8 mouse cellular contexts compared by ENCODE assay signal in genomic region chr8:111079861-111080271, GRCm38 (mm10). TPM values are rescaled to one million over a fixed set of nuclear protein-coding genes. Genes with fewer than 3 reads are reported as not detected.
DNase-seq lines count a peak whose midpoint lies in the region; ATAC-seq and TF ChIP-seq lines count a peak whose summit lies in the region.

No protein-coding gene starts in this region.

- H3K4me2 ChIP-seq in liver, embryonic 14.5 days (ENCODE audit: low read depth) = no peak overlapping the region
- H3K4me2 ChIP-seq in liver, embryonic 11.5 days = no peak overlapping the region
- no peak overlapping the region for H3K4me2 ChIP-seq in intestine, postnatal 0 days (replicated peaks; ENCODE audit: low read depth)

- H3K4me3 ChIP-seq in liver, embryonic 14.5 days (ENCODE audit: insufficient read depth in 1 of 2, low read depth in 2 of 2, low read length in 2 of 2) = no peak overlapping the region
- no peak overlapping the region for H3K4me3 ChIP-seq in liver, embryonic 11.5 days (ENCODE audit: low read depth, low read length)
- H3K4me3 ChIP-seq in intestine, postnatal 0 days (ENCODE audit: low read depth, low read length) = no peak overlapping the region

- no peak for ATAC-seq in liver, embryonic 14.5 days (ENCODE audit: insufficient read depth)
- ATAC-seq in liver, embryonic 11.5 days (replicated peaks; ENCODE audit: low FRiP score) = no peak
- no peak for ATAC-seq in intestine, postnatal 0 days

- H3K9ac ChIP-seq in liver, embryonic 14.5 days (replicated peaks) = no peak overlapping the region
- H3K9ac ChIP-seq in liver, embryonic 11.5 days (ENCODE audit: low read depth, low read length) = no peak overlapping the region
- no peak overlapping the region for H3K9ac ChIP-seq in intestine, postnatal 0 days (ENCODE audit: low read depth, low read length)

- WGBS in liver, embryonic 14.5 days (ENCODE audit: insufficient replicate concordance) = 39% methylated on average over 6 of the region's 6 CpGs
- 42% methylated on average over 6 of the region's 6 CpGs for WGBS in liver, embryonic 11.5 days
- 22% methylated on average over 6 of the region's 6 CpGs for WGBS in intestine, postnatal 0 days

- no peaks in the 10 kb centered on the region for H3K27me3 ChIP-seq in liver, embryonic 14.5 days (ENCODE audit: control insufficient read depth, insufficient read depth, low read length)
- 0 out of 2 replicates have a peak, but pooled peaks cover 2% of the 10 kb centered on the region for H3K27me3 ChIP-seq in liver, embryonic 11.5 days (replicated peaks; ENCODE audit: control insufficient read depth, insufficient read depth, low read length)
- H3K27me3 ChIP-seq in intestine, postnatal 0 days (replicated peaks; ENCODE audit: control insufficient read depth, insufficient read depth, low read length) = no peaks in the 10 kb centered on the region

- peak; percentile 49; the same call in 1 of the 2 replicates for TF ChIP-seq CTCF in liver, embryonic 14.5 days (IDR thresholded peaks at IDR 0.05; ENCODE audit: low read depth)
- peak; percentile 79 for TF ChIP-seq CTCF in intestine, postnatal 0 days (IDR thresholded peaks at IDR 0.05; ENCODE audit: low read depth)

- TF ChIP-seq EP300 in liver, embryonic 14.5 days (IDR thresholded peaks at IDR 0.05; ENCODE audit: low read depth) = no peak

- H3K27ac ChIP-seq in liver, embryonic 14.5 days = no peak overlapping the region
- H3K27ac ChIP-seq in liver, embryonic 11.5 days (ENCODE audit: low read depth, low read length) = no peak overlapping the region
- H3K27ac ChIP-seq in intestine, postnatal 0 days (ENCODE audit: low read depth, low read length) = no peak overlapping the region

- intact Hi-C loops in left cerebral cortex, postnatal 14 days (cut with DNase I) = no loop called here

- no peak for DNase-seq in liver, embryonic 14.5 days (ENCODE audit: low read depth in 3 of 3, low spot score in 3 of 3)
- no peak for DNase-seq in liver, embryonic 11.5 days (ENCODE audit: low spot score)
- peak; percentile 66 for DNase-seq in adrenal gland, postnatal 14 days
- peak; percentile 31 for DNase-seq in lung, postnatal 36 days
- no peak for DNase-seq in left cerebral cortex, postnatal 14 days (ENCODE audit: low spot score in 2 of 2)
- DNase-seq in left cerebral cortex, adult 8-10 months (ENCODE audit: low spot score in 2 of 2) = no peak
- no peak for DNase-seq in cerebellum, adult 9-11 months

- H3K36me3 ChIP-seq in liver, embryonic 14.5 days (replicated peaks; ENCODE audit: control insufficient read depth, insufficient read depth, low read depth) = no peaks in the 10 kb centered on the region
- H3K36me3 ChIP-seq in liver, embryonic 11.5 days (ENCODE audit: control insufficient read depth, insufficient read depth, low read length) = no peaks in the 10 kb centered on the region
- H3K36me3 ChIP-seq in intestine, postnatal 0 days (ENCODE audit: control insufficient read depth, insufficient read depth) = no peaks in the 10 kb centered on the region

- H3K4me1 ChIP-seq in liver, embryonic 14.5 days (replicated peaks; ENCODE audit: control insufficient read depth in 2 of 2, insufficient read depth in 2 of 2, low read length in 1 of 2) = no peaks in the 10 kb centered on the region
- 0 out of 2 replicates have a peak, but pooled peaks cover 4% of the 10 kb centered on the region for H3K4me1 ChIP-seq in liver, embryonic 11.5 days (replicated peaks; ENCODE audit: control insufficient read depth, insufficient read depth, low read length)
- H3K4me1 ChIP-seq in intestine, postnatal 0 days (replicated peaks; ENCODE audit: control insufficient read depth, insufficient read depth, low read length) = no peaks in the 10 kb centered on the region

- H3K9me3 ChIP-seq in liver, embryonic 14.5 days (ENCODE audit: control insufficient read depth, low read length) = no peaks in the 10 kb centered on the region
- H3K9me3 ChIP-seq in liver, embryonic 11.5 days (ENCODE audit: control insufficient read depth, low read length) = no peaks in the 10 kb centered on the region
- no peaks in the 10 kb centered on the region for H3K9me3 ChIP-seq in intestine, postnatal 0 days (ENCODE audit: control insufficient read depth)

RNA-seq across cellular contexts. Expression of gene Clec18a, which starts 12.4 kb away (rescaled TPM):
- polyA plus RNA-seq in liver, embryonic 14.5 days (2012; rRNA removed) = not detected in 2 replicates
- polyA plus RNA-seq in liver, embryonic 14.5 days (2014; fragmentation: Nextera tagmentation; extraction: Ambion mirVana) = not detected in 2 replicates
- polyA plus RNA-seq in liver, embryonic 11.5 days (2014; fragmentation: Nextera tagmentation; extraction: Ambion mirVana) = not detected in 2 replicates
- 0.19 TPM in 1 of 2 replicates, not detected in the other for total RNA-seq in adrenal gland, postnatal 14 days (2021)
- not detected in 2 replicates for polyA plus RNA-seq in intestine, postnatal 0 days (2015; fragmentation: Nextera tagmentation; extraction: Ambion mirVana)
- 1 to 10 TPM in 1 of 2 experiments, under 1 TPM in 1; 0.75 to 1.2 TPM for total RNA-seq in left cerebral cortex, postnatal 14 days (2021)
- total RNA-seq in left cerebral cortex, adult 8-10 months (2022) = 1 to 10 TPM; 2.3 to 4.0 (median 3.3) TPM

RNA-seq across cellular contexts. Expression of gene Pdpr, which starts 14.6 kb away (rescaled TPM):
- 1.3 and 1.6 TPM in 2 replicates for polyA plus RNA-seq in liver, embryonic 14.5 days (2012; rRNA removed)
- 1.0 and 1.1 TPM in 2 replicates for polyA plus RNA-seq in liver, embryonic 14.5 days (2014; fragmentation: Nextera tagmentation; extraction: Ambion mirVana)
- polyA plus RNA-seq in liver, embryonic 11.5 days (2014; fragmentation: Nextera tagmentation; extraction: Ambion mirVana) = 5.1 and 5.3 TPM in 2 replicates
- total RNA-seq in adrenal gland, postnatal 14 days (2021) = 41.4 and 47.2 TPM in 2 replicates
- polyA plus RNA-seq in intestine, postnatal 0 days (2015; fragmentation: Nextera tagmentation; extraction: Ambion mirVana) = 4.3 and 4.7 TPM in 2 replicates
- total RNA-seq in left cerebral cortex, postnatal 14 days (2021) = 10 to 100 TPM; 31.6 to 32.1 TPM
- 10 to 100 TPM; 29.0 to 36.5 (median 31.5) TPM for total RNA-seq in left cerebral cortex, adult 8-10 months (2022)

RNA-seq across cellular contexts. Expression of gene Exosc6, which starts 23.7 kb away (rescaled TPM):
- 8.1 and 9.9 TPM in 2 replicates for polyA plus RNA-seq in liver, embryonic 14.5 days (2012; rRNA removed)
- polyA plus RNA-seq in liver, embryonic 14.5 days (2014; fragmentation: Nextera tagmentation; extraction: Ambion mirVana) = 7.2 and 7.8 TPM in 2 replicates
- 25.7 and 31.6 TPM in 2 replicates for polyA plus RNA-seq in liver, embryonic 11.5 days (2014; fragmentation: Nextera tagmentation; extraction: Ambion mirVana)
- total RNA-seq in adrenal gland, postnatal 14 days (2021) = not detected in 2 replicates
- 7.3 and 8.4 TPM in 2 replicates for polyA plus RNA-seq in intestine, postnatal 0 days (2015; fragmentation: Nextera tagmentation; extraction: Ambion mirVana)
- total RNA-seq in left cerebral cortex, postnatal 14 days (2021) = not detected
- not detected for total RNA-seq in left cerebral cortex, adult 8-10 months (2022)

RNA-seq across cellular contexts. Expression of gene Aars, which starts 46.9 kb away (rescaled TPM):
- polyA plus RNA-seq in liver, embryonic 14.5 days (2012; rRNA removed) = 22.0 and 30.2 TPM in 2 replicates
- 46.7 and 51.1 TPM in 2 replicates for polyA plus RNA-seq in liver, embryonic 14.5 days (2014; fragmentation: Nextera tagmentation; extraction: Ambion mirVana)
- 86.5 and 96.2 TPM in 2 replicates for polyA plus RNA-seq in liver, embryonic 11.5 days (2014; fragmentation: Nextera tagmentation; extraction: Ambion mirVana)
- total RNA-seq in adrenal gland, postnatal 14 days (2021) = 83.5 and 95.6 TPM in 2 replicates
- polyA plus RNA-seq in intestine, postnatal 0 days (2015; fragmentation: Nextera tagmentation; extraction: Ambion mirVana) = 30.0 and 30.7 TPM in 2 replicates
- total RNA-seq in left cerebral cortex, postnatal 14 days (2021) = 10 to 100 TPM; 94.1 to 98.8 TPM
- total RNA-seq in left cerebral cortex, adult 8-10 months (2022) = 100 to 1,000 TPM in 1 of 4 experiments, 10 to 100 TPM in 3; 82.5 to 110 (median 95.8) TPM

RNA-seq across cellular contexts. Expression of gene Ddx19b, which starts 48.3 kb away (rescaled TPM):
- 1.7 and 2.4 TPM in 2 replicates for polyA plus RNA-seq in liver, embryonic 14.5 days (2012; rRNA removed)
- polyA plus RNA-seq in liver, embryonic 14.5 days (2014; fragmentation: Nextera tagmentation; extraction: Ambion mirVana) = 2.8 and 3.0 TPM in 2 replicates
- 7.1 TPM in 2 replicates for polyA plus RNA-seq in liver, embryonic 11.5 days (2014; fragmentation: Nextera tagmentation; extraction: Ambion mirVana)
- 12.1 and 12.6 TPM in 2 replicates for total RNA-seq in adrenal gland, postnatal 14 days (2021)
- 3.4 and 4.5 TPM in 2 replicates for polyA plus RNA-seq in intestine, postnatal 0 days (2015; fragmentation: Nextera tagmentation; extraction: Ambion mirVana)
- 10 to 100 TPM; 28.9 to 29.0 TPM for total RNA-seq in left cerebral cortex, postnatal 14 days (2021)
- 10 to 100 TPM; 17.9 to 20.5 (median 18.9) TPM for total RNA-seq in left cerebral cortex, adult 8-10 months (2022)

Comparison
In these comparisons a context has a peak if more than half of its experiments do, and no peak if none do; other contexts are left out.
1. DNase-seq: peak in adrenal gland, postnatal 14 days (single experiment) and lung, postnatal 36 days (single experiment); none in liver, embryonic 14.5 days (0 of 3), liver, embryonic 11.5 days (single experiment), left cerebral cortex, postnatal 14 days (0 of 2), left cerebral cortex, adult 8-10 months (0 of 2) and cerebellum, adult 9-11 months (single experiment).